Mouse (Mus musculus) gastrocnemius, adult 2 months (tissue): ENCODE data around the gene Zfp27. TPM values are rescaled to one million over a fixed set of nuclear protein-coding genes. Genes with fewer than 3 reads are reported as not detected.

Experiments used
- DNase-seq: peaks from one replicate; pipeline ENCODE4 v3.0.0; 2022
- H3K27ac ChIP-seq: fragments of 200-600 bp; 2 replicates; pipeline ENCODE4 v1.8.1; 2022; ENCODE audit warnings: mild to moderate bottlenecking
- H3K4me3 ChIP-seq: fragments of 200-600 bp; 2 replicates; pipeline ENCODE4 v1.8.1; 2022; ENCODE audit warnings: mild to moderate bottlenecking, moderate library complexity
- CTCF ChIP-seq: fragments of 200-600 bp; IDR thresholded peaks from 2 replicates; pipeline ENCODE4 v1.8.1; 2022; ENCODE audit warnings: antibody characterized with exemption, mild to moderate bottlenecking, moderate library complexity
- intact Hi-C: fragments of 180-260 bp; cut with DNase I; formaldehyde crosslinking; loops from one replicate; pipeline ENCODE4 v1.15.1; 2025
- microRNA-seq: library from miRNA; unstranded; fragments of <30 nt; microRNA quantifications from one replicate; pipeline ENCODE4 v1.2.0, GENCODE M21; 2021
- total RNA-seq, 2 experiments: library from RNA; stranded (reverse); gene quantifications; 2 replicates each; pipeline ENCODE4 v1.2.3; 2021

The Zfp27 gene
- total RNA-seq, 2 experiments from 2014 or later: 8.6 to 8.8 TPM

DNA sequence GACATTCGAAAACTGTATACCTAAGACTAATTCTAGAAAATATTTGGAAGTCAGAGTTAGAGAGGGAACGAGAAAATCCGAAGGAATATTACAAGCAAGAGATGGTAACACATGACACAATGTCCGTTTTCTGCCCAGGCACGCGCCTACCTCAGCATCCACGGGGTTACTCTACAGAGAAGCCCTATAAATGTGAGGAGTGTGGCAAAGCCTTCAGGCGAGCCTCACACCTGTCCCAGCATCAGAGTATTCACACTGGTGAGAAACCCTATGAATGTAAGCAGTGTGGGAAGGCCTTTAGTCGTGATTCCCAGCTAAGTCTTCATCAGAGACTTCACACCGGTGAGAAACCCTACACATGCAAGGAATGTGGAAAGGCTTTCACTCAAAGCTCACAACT, 32.1 kb downstream of the Zfp27 start:
- no peak for DNase-seq
- intact Hi-C loops: no loop called here
- no peak overlapping the region for H3K4me3 ChIP-seq
- no peak overlapping the region for H3K27ac ChIP-seq
- no peak for TF ChIP-seq CTCF

DNA sequence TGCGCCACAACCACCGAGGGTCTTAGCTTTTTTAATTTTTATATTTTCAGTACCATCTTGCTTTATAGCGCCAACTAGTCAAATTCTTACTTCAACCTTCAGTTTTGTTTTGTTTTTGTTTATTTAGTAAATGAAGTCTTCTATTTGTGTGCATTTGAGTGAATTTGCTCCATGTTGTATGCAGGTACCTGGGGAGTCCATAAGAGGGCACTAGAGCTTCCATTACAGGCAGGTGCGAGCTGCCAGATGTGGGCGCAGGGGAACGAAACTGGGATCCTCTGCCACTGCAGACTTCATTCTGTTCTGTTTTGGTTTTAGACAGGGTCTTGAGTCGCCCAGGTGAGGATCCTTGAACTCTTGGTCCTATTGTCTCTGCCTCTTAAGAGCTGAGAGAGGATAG, 44.7 kb downstream of the Zfp27 start:
- Histone ChIP-seq H3K4me3 (no peak overlapping the region), H3K27ac (no peak overlapping the region)
- no peak for TF ChIP-seq CTCF
- no peak for DNase-seq
- intact Hi-C loops: no loop called here

DNA sequence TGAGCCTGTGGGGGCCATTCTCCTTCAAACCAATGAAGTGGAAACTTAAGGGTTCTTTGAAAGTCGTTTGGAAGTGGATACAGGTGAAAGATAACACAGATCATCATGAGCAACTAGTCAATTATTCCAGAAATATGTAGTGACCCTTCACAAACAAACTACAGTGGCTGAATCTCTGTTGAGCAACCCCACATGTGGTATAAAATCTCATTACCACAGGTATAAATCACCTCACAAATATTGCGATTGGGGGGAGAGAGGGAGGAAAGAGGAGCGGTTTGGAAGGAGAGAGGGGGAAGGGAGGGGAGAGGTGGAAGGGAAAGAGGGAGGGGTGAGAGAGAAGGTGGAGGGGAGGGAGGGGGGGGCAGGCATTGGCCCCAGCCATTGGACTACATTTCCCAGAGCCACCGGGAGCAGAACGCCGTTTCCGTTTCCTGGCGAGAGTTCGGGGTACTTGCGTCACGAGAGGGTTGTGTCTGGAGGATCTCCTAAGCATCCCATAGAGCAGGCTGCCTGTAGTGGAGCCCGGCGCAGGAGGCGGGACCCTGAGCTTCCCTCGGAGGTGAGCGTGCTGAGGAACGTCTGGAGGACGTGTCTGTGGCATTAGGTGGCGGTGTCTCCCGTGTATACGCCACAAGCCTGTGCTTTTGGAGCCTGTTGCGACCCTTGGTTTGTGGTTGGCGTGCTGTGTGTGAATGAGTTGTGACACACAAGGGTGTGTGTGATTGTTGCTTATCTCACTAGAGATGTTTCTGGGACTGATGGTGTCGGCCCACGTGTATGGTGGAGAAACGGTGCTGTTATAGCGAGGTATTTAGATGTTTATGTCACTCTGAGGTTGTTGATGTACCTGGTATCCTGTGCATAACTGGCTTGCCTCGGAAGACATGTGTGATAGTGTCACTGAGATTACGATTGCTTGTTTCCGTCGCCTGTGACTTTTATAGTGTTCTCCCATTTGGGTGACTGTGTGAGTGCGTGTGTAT, 46.5 kb downstream of the Zfp27 start, which contains the start of gene Zfp420:
TSS of gene Zfp420 (plus strand) at position 448 of the 986 bp plus-strand sequence.
- peak; percentile 93 for DNase-seq
- TF ChIP-seq CTCF: peak; percentile 12; the same call in 1 of the 2 replicates
- peak within 1 kb of the TSS; percentile 87 for H3K4me3 ChIP-seq
- peak within 1 kb of the TSS; percentile 73 for H3K27ac ChIP-seq
- intact Hi-C loops: loop anchor here (5.0 kb wide), 1 partner anchor 93 kb away; the partner anchor contains the start of gene Zfp84

DNA sequence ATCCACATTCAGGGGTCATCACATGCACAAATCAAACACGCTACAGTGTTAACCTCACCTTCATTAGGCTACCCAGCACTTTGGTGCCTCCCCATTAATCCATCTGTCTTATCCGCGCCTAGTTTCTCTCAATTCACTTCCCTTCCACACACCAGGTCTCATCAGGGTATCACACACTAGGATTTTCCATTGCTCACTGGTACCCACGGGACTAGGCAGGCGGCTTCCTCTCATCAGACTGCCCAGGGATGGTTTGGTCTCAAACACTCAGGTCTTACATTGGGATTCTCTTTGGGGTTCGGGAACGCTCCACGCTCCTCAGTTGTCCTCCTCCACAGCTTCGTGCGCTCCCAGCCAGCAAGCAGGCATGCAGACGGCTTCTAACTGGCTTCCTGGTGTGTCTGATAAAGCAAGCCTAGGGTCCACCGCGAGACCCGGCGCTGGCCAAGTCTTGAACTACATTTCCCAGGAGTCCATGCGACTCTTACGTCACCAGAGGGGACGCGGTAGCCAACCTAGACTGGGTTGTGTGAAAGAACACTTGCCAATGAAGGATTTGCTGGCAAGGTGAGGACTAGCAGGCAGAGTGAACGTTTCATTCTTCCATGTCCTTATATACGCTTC, 53.0 kb downstream of the Zfp27 start, which contains the start of gene Zfp940:
TSS of gene Zfp940 (minus strand) at position 451 of the 624 bp plus-strand sequence.
- TF ChIP-seq CTCF: no peak
- H3K27ac ChIP-seq: peak within 1 kb of the TSS; percentile 79
- intact Hi-C loops: loop anchor here (2.0 to 5.0 kb wide), 2 partner anchors 36 to 55 kb away; partner anchors contain the start of genes Zfp383 and Zfp790

DNA sequence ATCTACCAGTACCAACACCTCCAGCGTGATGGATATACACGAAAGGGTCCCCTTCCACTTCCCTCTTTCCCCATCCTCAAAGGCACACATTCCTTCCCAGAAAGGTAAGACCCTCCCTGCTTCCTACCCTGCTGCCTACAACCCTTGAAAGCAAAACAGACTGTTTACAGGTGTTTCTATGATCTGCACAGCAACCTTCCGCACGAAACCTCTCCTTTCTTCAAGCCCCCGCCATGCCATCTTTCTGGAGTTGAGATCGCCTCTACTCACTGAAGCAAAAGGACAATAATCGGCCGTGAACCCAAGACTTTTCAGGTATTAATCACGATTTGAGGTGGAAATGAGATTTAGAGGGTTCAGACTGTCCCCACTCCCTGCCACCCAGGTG, 53.5 kb downstream of the Zfp27 start:
- no peak overlapping the region; the same call in 1 of the 2 replicates for H3K27ac ChIP-seq
- TF ChIP-seq CTCF: no peak
- H3K4me3 ChIP-seq: peak overlapping the region; percentile 82
- no peak for DNase-seq
- intact Hi-C loops: loop anchor here (2.0 to 5.0 kb wide), 2 partner anchors 36 to 56 kb away; partner anchors contain the start of genes Zfp383 and Zfp790

More for the DNA sequence above, 53.0 kb downstream of the Zfp27 start, which contains the start of gene Zfp940:
- DNase-seq: peak; percentile 82
- H3K4me3 ChIP-seq: peak within 1 kb of the TSS; percentile 82

DNA sequence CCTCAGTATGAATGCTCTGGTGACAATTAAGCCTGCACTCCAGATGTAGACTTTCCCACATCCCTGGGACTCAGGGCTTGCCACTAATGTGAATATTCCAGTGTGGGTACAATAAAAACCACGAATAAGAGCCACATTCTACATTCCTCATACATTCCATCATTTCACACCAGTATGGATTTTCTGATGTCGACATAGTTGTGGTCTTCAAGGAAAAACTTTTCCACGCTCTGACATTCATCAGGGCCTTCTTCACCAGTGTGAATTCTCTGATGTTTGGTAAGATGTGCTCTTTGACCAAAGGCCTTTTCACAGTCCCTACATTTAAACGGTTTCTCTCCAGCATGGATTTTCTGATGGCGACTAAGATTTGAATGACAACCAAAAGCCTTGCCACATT, 61.8 kb downstream of the Zfp27 start:
- Histone ChIP-seq H3K4me3 (no peak overlapping the region), H3K27ac (no peak overlapping the region)
- TF ChIP-seq CTCF: no peak
- intact Hi-C loops: no loop called here
- DNase-seq: no peak

Small RNAs within 50 kb of the gene (microRNA-seq; reads per million reads assigned to microRNA genes)
- gene Mir7668: not detected

Other genes starting within 250 kb of the Zfp27 start
- not detected for gene Catsperg2, start 179.5 kb downstream of the Zfp27 start, total RNA-seq
- 1 to 10 TPM; 6.2 to 8.8 TPM for gene Zfp84, start 138.0 kb downstream of the Zfp27 start, total RNA-seq
- 1 to 10 TPM; 1.8 to 2.6 TPM for gene Zfp30, start 122.6 kb downstream of the Zfp27 start, total RNA-seq
- gene Zfp790, start 90.5 kb downstream of the Zfp27 start, total RNA-seq: 10 to 100 TPM in 1 of 2 experiments, 1 to 10 TPM in 1; 10.0 to 10.6 TPM
- gene Zfp940, start 52.9 kb downstream of the Zfp27 start, total RNA-seq: 1 to 10 TPM; 2.7 to 2.8 TPM
- 1 to 10 TPM; 2.8 to 4.3 TPM for gene Zfp420, start 46.6 kb downstream of the Zfp27 start, total RNA-seq
- gene Zfp383, start 1.7 kb upstream of the Zfp27 start, total RNA-seq: 1 to 10 TPM; 5.5 to 8.0 TPM
- gene Zfp74, start 47.5 kb upstream of the Zfp27 start, total RNA-seq: 1 to 10 TPM; 5.7 to 6.6 TPM
- gene Zfp568, start 77.4 kb upstream of the Zfp27 start, total RNA-seq: 10 to 100 TPM; 12.8 to 16.1 TPM
- gene Zfp14, start 144.8 kb upstream of the Zfp27 start, total RNA-seq: 1 to 10 TPM; 1.8 to 2.1 TPM
- 1 to 10 TPM; 1.3 to 2.3 TPM for gene Zfp82, start 166.3 kb upstream of the Zfp27 start, total RNA-seq
- under 1 TPM in 1 of 2 experiments, not detected in 1; 0.59 TPM for gene Gm26920, start 183.8 kb upstream of the Zfp27 start, total RNA-seq
- 1 to 10 TPM; 1.2 to 3.4 TPM for gene Zfp566, start 184.0 kb upstream of the Zfp27 start, total RNA-seq
- gene Zfp260, start 188.2 kb upstream of the Zfp27 start, total RNA-seq: 10 to 100 TPM; 33.5 to 39.2 TPM
- gene Zfp382, start 215.4 kb upstream of the Zfp27 start, total RNA-seq: 1 to 10 TPM; 1.1 to 1.3 TPM